Mouse (Mus musculus) cerebellum, postnatal 36 days (tissue): ENCODE measurements around the gene Clock.
A peak's percentile ranks its signal among the peaks of the same experiment; 100 is the strongest.

Source experiments
- DNase-seq, 2 experiments: peaks; one replicate each; pipeline ENCODE4 v3.0.0; 2021 to 2022; ENCODE audit warnings: mixed read lengths in 2 of 2

The Clock gene

GRCm38 (mm10) chr5:76274977-76275376 is 29.6 kb downstream of the Clock start:
- DNase-seq: no peak

GRCm38 (mm10) chr5:76250948-76251347 is 53.6 kb downstream of the Clock start:
- no peak for DNase-seq

GRCm38 (mm10) chr5:76246539-76246938 is 58.1 kb downstream of the Clock start:
- DNase-seq: no peak

GRCm38 (mm10) chr5:76245419-76245818 is 59.2 kb downstream of the Clock start:
- DNase-seq: no peak

- no peak for DNase-seq
Observed at GRCm38 (mm10) chr5:76244430-76244829, 60.2 kb downstream of the Clock start.

GRCm38 (mm10) chr5:76243929-76244328 is 60.7 kb downstream of the Clock start:
- no peak for DNase-seq

- DNase-seq: no peak
Observed at GRCm38 (mm10) chr5:76243274-76243673, 61.3 kb downstream of the Clock start.

GRCm38 (mm10) chr5:76231171-76231855 is 73.3 kb downstream of the Clock start:
- no peak for DNase-seq

GRCm38 (mm10) chr5:76216691-76217090 is 87.9 kb downstream of the Clock start:
- no peak for DNase-seq

GRCm38 (mm10) chr5:76208066-76208465 is 96.5 kb downstream of the Clock start:
- no peak for DNase-seq

- no peak for DNase-seq
Observed at GRCm38 (mm10) chr5:76205886-76206285, 98.7 kb downstream of the Clock start.

GRCm38 (mm10) chr5:76203171-76203570 is 101.4 kb downstream of the Clock start:
- DNase-seq: no peak

GRCm38 (mm10) chr5:76199346-76199745 is 105.2 kb downstream of the Clock start:
- DNase-seq: no peak

- DNase-seq: no peak
Observed at GRCm38 (mm10) chr5:76194377-76194945, 110.1 kb downstream of the Clock start.

- no peak for DNase-seq
Observed at GRCm38 (mm10) chr5:76193075-76193474, 111.5 kb downstream of the Clock start.

- DNase-seq: no peak
Observed at GRCm38 (mm10) chr5:76190609-76191008, 114.0 kb downstream of the Clock start.

GRCm38 (mm10) chr5:76187885-76188284 is 116.7 kb downstream of the Clock start:
- no peak for DNase-seq

GRCm38 (mm10) chr5:76184286-76185080 is 120.1 kb downstream of the Clock start:
- peak; percentile 39 to 55 for DNase-seq

GRCm38 (mm10) chr5:76183750-76184261 is 120.8 kb downstream of the Clock start, which contains the start of gene Tmem165:
TSS of gene Tmem165 (plus strand) at chr5:76183880.
- DNase-seq: peak; percentile 93 to 96

GRCm38 (mm10) chr5:76183043-76183749 is 121.4 kb downstream of the Clock start:
- DNase-seq: no peak

- no peak for DNase-seq
Observed at GRCm38 (mm10) chr5:76182326-76182725, 122.3 kb downstream of the Clock start.

GRCm38 (mm10) chr5:76179791-76180190 is 124.8 kb downstream of the Clock start:
- no peak for DNase-seq

GRCm38 (mm10) chr5:76179171-76179570 is 125.4 kb downstream of the Clock start:
- no peak for DNase-seq
